11 mouse cellular contexts compared by ENCODE assay signal in genomic region chr11:112103252-112103651, GRCm38 (mm10).
DNase-seq lines count a peak whose midpoint lies in the region; ATAC-seq and TF ChIP-seq lines count a peak whose summit lies in the region.
"Had no signal": no experiment of that assay in that cellular context is flagged by ENCODE, and none has a peak within 500 bp of the region (broad histone marks: within the 10 kb centered on the region; RNA-seq: fewer than 3 reads in every experiment).

No protein-coding gene starts in this region.

- no peaks in the 10 kb centered on the region for H3K36me3 ChIP-seq in lung, postnatal 0 days (ENCODE audit: insufficient read depth, low read length)
- H3K36me3 ChIP-seq: embryonic facial prominence, embryonic 12.5 days; kidney, embryonic 15.5 days had no signal

- WGBS in lung, postnatal 0 days = 43% methylated on average over 2 of the region's 2 CpGs

- no peaks in the 10 kb centered on the region for H3K27me3 ChIP-seq in lung, postnatal 0 days (replicated peaks; ENCODE audit: insufficient read depth, low read length)
- H3K27me3 ChIP-seq: embryonic facial prominence, embryonic 12.5 days had no signal

- no peaks in the 10 kb centered on the region for H3K4me1 ChIP-seq in lung, postnatal 0 days (ENCODE audit: insufficient read depth, low read depth, low read length)

- peak; percentile 74 for TF ChIP-seq CTCF in lung, postnatal 0 days (IDR thresholded peaks at IDR 0.05)

- H3K4me3 ChIP-seq in lung, postnatal 0 days (ENCODE audit: low read depth, low read length) = no peak overlapping the region
- H3K4me3 ChIP-seq: embryonic facial prominence, embryonic 12.5 days; kidney, embryonic 15.5 days had no signal

- ATAC-seq in lung, postnatal 0 days = no peak
- ATAC-seq in frontal cortex, adult (ENCODE audit: low TSS enrichment) = no peak

- peak; percentile 15 for DNase-seq in heart, adult 11 months
- no peak for DNase-seq in heart, postnatal 14 days
- peak; percentile 41 for DNase-seq in lung, postnatal 0 days (ENCODE audit: low spot score)
- no peak for DNase-seq in lung, postnatal 25 days (ENCODE audit: low spot score)
- DNase-seq in adipocyte (ENCODE audit: low spot score) = peak; percentile 44
- peak; percentile 32 for DNase-seq in retina, embryonic 14.5 days (ENCODE audit: low spot score)
- DNase-seq in urinary bladder, postnatal 4 days (ENCODE audit: low spot score in 2 of 2) = no peak
- DNase-seq: lung, postnatal 10 days had no signal

- no peak overlapping the region for H3K9ac ChIP-seq in lung, postnatal 0 days (replicated peaks; ENCODE audit: low read depth)
- H3K9ac ChIP-seq: embryonic facial prominence, embryonic 12.5 days; kidney, embryonic 15.5 days had no signal

- H3K4me2 ChIP-seq in lung, postnatal 0 days (replicated peaks; ENCODE audit: low read depth, low read length) = no peak overlapping the region
- H3K4me2 ChIP-seq: embryonic facial prominence, embryonic 12.5 days; kidney, embryonic 15.5 days had no signal

- no peaks in the 10 kb centered on the region for H3K9me3 ChIP-seq in lung, postnatal 0 days (ENCODE audit: low read length)
- H3K9me3 ChIP-seq: embryonic facial prominence, embryonic 12.5 days; kidney, embryonic 15.5 days had no signal

- no peak for TF ChIP-seq EP300 in lung, postnatal 0 days (IDR thresholded peaks at IDR 0.05)

- intact Hi-C loops in heart, postnatal 14 days (cut with DNase I) = loop anchor here (10.0 kb wide), 2 partner anchors 448 to 568 kb away; no protein-coding TSS in a partner anchor

- H3K27ac ChIP-seq in lung, postnatal 0 days (ENCODE audit: low read length) = no peak overlapping the region
- H3K27ac ChIP-seq: embryonic facial prominence, embryonic 12.5 days; kidney, embryonic 15.5 days had no signal

Comparison
In these comparisons a context has a peak if more than half of its experiments do, and no peak if none do; other contexts are left out.
1. DNase-seq: peak in heart, adult 11 months (single experiment), lung, postnatal 0 days (single experiment), adipocyte (single experiment) and retina, embryonic 14.5 days (single experiment); none in heart, postnatal 14 days (0 of 2), lung, postnatal 25 days (single experiment) and urinary bladder, postnatal 4 days (0 of 2).